Mouse (Mus musculus) stomach, postnatal 0 days (tissue): ENCODE measurements around the gene Lats1. TPM values are rescaled to one million over a fixed set of nuclear protein-coding genes. Genes with fewer than 3 reads are reported as not detected.
A peak's percentile ranks its signal among the peaks of the same experiment; 100 is the strongest.

Experiments
- ATAC-seq: fragments of 200-750 bp; cut with Nextera tagmentation; 2 replicates; pipeline ENCODE4 v1.8.0; 2017; ENCODE audit not compliant: low FRiP score, low TSS enrichment
- DNase-seq: peaks from one replicate; pipeline ENCODE4 v3.0.0-alpha.2; 2016; ENCODE audit warnings: low spot score
- H3K27ac ChIP-seq: fragments of 300-500 bp; sonication (generic); replicated peaks from 2 replicates; pipeline ENCODE4 v1.5.1; 2014; ENCODE audit warnings: mild to moderate bottlenecking, control low read depth
- H3K27me3 ChIP-seq: fragments of 300-500 bp; sonication (generic); 2 replicates; pipeline ENCODE4 v1.6.1; 2014; ENCODE audit warnings: low read length; ENCODE audit not compliant: control insufficient read depth, insufficient read depth
- H3K36me3 ChIP-seq: fragments of 300-500 bp; sonication (generic); 2 replicates; pipeline ENCODE4 v1.6.1; 2014; ENCODE audit warnings: low read length, mixed read lengths; ENCODE audit not compliant: control insufficient read depth, insufficient read depth
- H3K4me1 ChIP-seq: fragments of 300-500 bp; sonication (generic); replicated peaks from 2 replicates; pipeline ENCODE4 v1.6.1; 2014; ENCODE audit warnings: antibody characterized with exemption; ENCODE audit not compliant: control insufficient read depth, insufficient read depth
- H3K4me2 ChIP-seq: fragments of 300-500 bp; sonication (generic); replicated peaks from 2 replicates; pipeline ENCODE4 v1.6.1; 2014; ENCODE audit warnings: low read depth, mild to moderate bottlenecking, control low read depth, moderate library complexity
- H3K4me3 ChIP-seq: fragments of 300-500 bp; sonication (generic); 2 replicates; pipeline ENCODE4 v1.5.1; 2014; ENCODE audit warnings: low read depth, low read length, control low read depth
- H3K9ac ChIP-seq: fragments of 300-500 bp; sonication (generic); 2 replicates; pipeline ENCODE4 v1.6.1; 2014; ENCODE audit warnings: mild to moderate bottlenecking, low read length, control low read depth, mixed read lengths
- H3K9me3 ChIP-seq: fragments of 300-500 bp; sonication (generic); 2 replicates; pipeline ENCODE4 v1.6.1; 2016; ENCODE audit warnings: low read length; ENCODE audit not compliant: control insufficient read depth
- CTCF ChIP-seq: IDR thresholded peaks from 2 replicates; pipeline ENCODE4 v1.5.1; 2016; ENCODE audit warnings: antibody characterized with exemption, low read depth, mild to moderate bottlenecking, moderate library complexity
- EP300 ChIP-seq: optimal IDR thresholded peaks from 2 replicates; pipeline ENCODE3; 2016; ENCODE audit warnings: antibody characterized with exemption
- whole genome bisulfite sequencing: fragments of 180-500 bp; shearing (Covaris S2); extraction: QIAGEN DNeasy Blood & Tissue Kit; methylation state at CpG from one replicate; pipeline ENCODE4 v1.1.7; 2014; 5-methylcytosine and 5-hydroxymethylcytosine counted together
- polyA plus RNA-seq: library from polyadenylated mRNA; unstranded; fragments of >200 nt; fragmentation: Nextera tagmentation; extraction: Ambion mirVana; gene quantifications from 2 replicates; pipeline ENCODE4 v1.2.1, GENCODE M21; 2015

The Lats1 gene
- polyA plus RNA-seq, 1 experiment from 2014 or later, result 4.7 TPM

DNA sequence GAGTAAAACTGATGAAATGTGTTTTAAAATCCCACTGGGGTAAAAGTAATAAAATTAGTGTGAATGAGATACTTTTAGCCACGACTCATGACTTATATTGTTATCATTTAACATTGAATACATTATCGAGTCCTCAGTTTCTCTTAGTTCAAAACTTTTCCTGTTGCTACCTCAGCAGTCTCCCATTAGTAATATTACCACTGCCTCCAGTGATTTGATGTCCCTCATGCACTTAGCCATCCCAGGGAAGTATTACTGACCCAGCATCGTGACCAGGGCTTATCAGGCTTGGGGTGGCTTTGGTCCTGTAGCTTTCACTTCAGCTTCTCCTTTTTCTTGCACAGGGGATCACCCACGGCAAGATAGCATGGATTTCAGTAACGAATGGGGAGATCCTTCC is 29.1 kb downstream of the Lats1 start:
- Histone ChIP-seq H3K4me3 (no peak overlapping the region), H3K9ac (no peak overlapping the region), H3K4me2 (no peak overlapping the region), H3K9me3 (no peaks in the 10 kb centered on the region), H3K36me3 (peaks cover 5% of the 10 kb centered on the region), H3K27ac (no peak overlapping the region), H3K27me3 (no peaks in the 10 kb centered on the region), H3K4me1 (no peaks in the 10 kb centered on the region)
- no peak for DNase-seq
- TF ChIP-seq CTCF (no peak), EP300 (no peak)
- ATAC-seq, result no peak
- WGBS, result 91% methylated on average over 5 of the region's 5 CpGs

DNA sequence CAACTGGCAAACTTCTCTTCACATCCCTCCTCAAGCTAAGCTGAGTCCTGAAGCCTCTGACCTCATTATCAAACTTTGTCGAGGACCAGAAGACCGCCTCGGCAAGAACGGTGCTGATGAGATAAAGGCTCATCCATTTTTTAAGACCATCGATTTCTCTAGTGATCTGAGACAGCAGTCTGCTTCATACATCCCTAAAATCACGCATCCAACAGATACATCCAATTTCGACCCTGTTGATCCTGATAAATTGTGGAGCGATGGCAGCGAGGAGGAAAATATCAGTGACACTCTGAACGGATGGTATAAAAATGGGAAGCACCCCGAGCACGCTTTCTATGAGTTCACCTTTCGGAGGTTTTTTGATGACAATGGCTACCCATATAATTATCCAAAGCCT is 31.5 kb downstream of the Lats1 start:
- 94% methylated on average over 13 of the region's 13 CpGs for WGBS
- H3K9ac ChIP-seq, result no peak overlapping the region
- no peak for DNase-seq

GRCm38 (mm10) chr10:7715056-7715455 is 34.0 kb downstream of the Lats1 start:
- Histone ChIP-seq H3K4me1 (no peaks in the 10 kb centered on the region), H3K9ac (no peak overlapping the region), H3K4me3 (no peak overlapping the region), H3K27me3 (no peaks in the 10 kb centered on the region), H3K4me2 (no peak overlapping the region), H3K36me3 (peaks cover 8% of the 10 kb centered on the region), H3K9me3 (no peaks in the 10 kb centered on the region), H3K27ac (no peak overlapping the region)
- 53% methylated on average over 7 of the region's 7 CpGs for WGBS
- TF ChIP-seq EP300 (no peak), CTCF (no peak)
- DNase-seq (no peak), ATAC-seq (no peak)

More for the DNA sequence above, 31.5 kb downstream of the Lats1 start:
- H3K27me3 ChIP-seq, result no peaks in the 10 kb centered on the region
- H3K27ac ChIP-seq, result no peak overlapping the region
- H3K4me1 ChIP-seq, result no peaks in the 10 kb centered on the region
- no peak for TF ChIP-seq CTCF
- no peak for TF ChIP-seq EP300
- H3K9me3 ChIP-seq, result no peaks in the 10 kb centered on the region
- H3K4me3 ChIP-seq, result no peak overlapping the region
- peaks cover 5% of the 10 kb centered on the region for H3K36me3 ChIP-seq
- H3K4me2 ChIP-seq, result no peak overlapping the region
- ATAC-seq, result no peak

- WGBS, result under 1% methylated on average over 43 of the region's 49 CpGs
- Histone ChIP-seq H3K4me3 (peak within 1 kb of the TSS; percentile 75), H3K9me3 (no peaks in the 10 kb centered on the region), H3K27ac (peak within 1 kb of the TSS; percentile 76), H3K4me2 (peak within 1 kb of the TSS; percentile 77), H3K9ac (peak within 1 kb of the TSS; percentile 64), H3K27me3 (no peaks in the 10 kb centered on the region), H3K36me3 (no peaks in the 10 kb centered on the region), H3K4me1 (no peaks in the 10 kb centered on the region)
- TF ChIP-seq EP300 (no peak), CTCF (no peak)
- DNase-seq (peak; percentile 97), ATAC-seq (peak; percentile 99)
These were observed 44.9 kb downstream of the Lats1 start, which contains the start of gene Katna1 for GRCm38 (mm10) chr10:7725751-7726500. Gene Katna1, plus strand, starts transcription at chr10:7726000.

DNA sequence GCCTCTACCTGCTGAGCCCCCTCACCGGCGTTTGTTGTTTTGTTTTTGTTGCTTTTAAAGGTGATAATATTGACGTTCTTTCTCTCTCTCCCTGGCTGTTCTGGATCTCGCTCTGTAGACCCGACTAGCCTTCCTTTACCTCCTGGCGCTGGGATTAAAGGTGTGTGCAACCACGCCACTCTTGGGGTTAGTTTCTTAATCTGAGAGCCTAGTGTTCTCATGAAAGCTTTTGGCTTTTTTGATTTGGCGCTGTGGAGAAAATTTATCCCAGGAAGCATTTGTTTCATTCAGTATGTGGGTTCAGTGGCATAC is 45.4 kb downstream of the Lats1 start:
- Histone ChIP-seq H3K4me2 (peak overlapping the region; percentile 77), H3K9me3 (no peaks in the 10 kb centered on the region), H3K4me1 (no peaks in the 10 kb centered on the region), H3K36me3 (no peaks in the 10 kb centered on the region), H3K27ac (peak overlapping the region; percentile 76), H3K4me3 (peak overlapping the region; percentile 75), H3K9ac (peak overlapping the region; percentile 64), H3K27me3 (no peaks in the 10 kb centered on the region)
- WGBS, result under 1% methylated on average over 8 of the region's 8 CpGs
- TF ChIP-seq EP300 (no peak), CTCF (no peak)
- ATAC-seq (no peak; the same call in 1 of the 2 replicates), DNase-seq (no peak)

DNA sequence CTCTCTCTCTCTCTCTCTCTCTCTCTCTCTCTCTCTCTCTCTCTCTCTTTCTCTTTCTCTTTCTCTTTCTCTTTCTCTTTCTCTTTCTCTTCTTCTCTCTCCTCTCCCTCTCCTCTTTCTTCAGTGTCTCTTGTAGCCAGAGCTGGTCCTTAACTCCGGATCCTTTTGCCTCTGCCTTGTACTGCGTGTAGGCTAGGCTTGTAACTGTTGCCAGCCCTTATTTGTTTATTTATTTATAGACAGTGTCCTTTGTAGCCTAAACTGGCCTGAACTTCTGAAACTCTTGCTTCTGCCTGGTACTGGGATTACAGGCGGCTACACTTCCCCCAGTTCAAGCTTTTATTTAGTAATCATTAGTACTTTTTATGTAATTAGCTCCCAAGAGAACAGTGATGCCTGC is 46.0 kb downstream of the Lats1 start:
- 10% methylated on average over 3 of the region's 3 CpGs for WGBS

More for the DNA sequence above, 46.0 kb downstream of the Lats1 start:
- H3K27ac ChIP-seq, result no peak overlapping the region
- DNase-seq (no peak), ATAC-seq (no peak)
- H3K4me3 ChIP-seq, result peak overlapping the region; percentile 75; the same call in 1 of the 2 replicates
- H3K36me3 ChIP-seq, result no peaks in the 10 kb centered on the region
- H3K9ac ChIP-seq, result no peak overlapping the region
- H3K9me3 ChIP-seq, result no peaks in the 10 kb centered on the region
- TF ChIP-seq CTCF, result no peak
- TF ChIP-seq EP300, result no peak
- no peaks in the 10 kb centered on the region for H3K27me3 ChIP-seq
- no peaks in the 10 kb centered on the region for H3K4me1 ChIP-seq
- H3K4me2 ChIP-seq, result peak overlapping the region; percentile 77
